Mouse (Mus musculus) ES-E14 (cell line): ENCODE measurements around the gene Prickle4. TPM values are rescaled to one million over a fixed set of nuclear protein-coding genes. Genes with fewer than 3 reads are reported as not detected.
A peak's percentile ranks its signal among the peaks of the same experiment; 100 is the strongest.

Source experiments
- DNase-seq: peaks from one replicate; pipeline ENCODE4 v3.0.0-alpha.2; 2013; ENCODE audit warnings: low read depth, low spot score
- H3K27ac ChIP-seq: 2 replicates; pipeline ENCODE4 v1.5.1; 2012; ENCODE audit warnings: low read depth, mild to moderate bottlenecking, low read length, moderate library complexity, mixed read lengths; ENCODE audit not compliant: poor library complexity, insufficient read depth, severe bottlenecking
- H3K36me3 ChIP-seq: 2 replicates; pipeline ENCODE4 v1.6.1; 2012; ENCODE audit warnings: mild to moderate bottlenecking, low read length, moderate library complexity, mixed read lengths; ENCODE audit not compliant: control insufficient read depth, poor library complexity, insufficient read depth, severe bottlenecking
- H3K4me1 ChIP-seq, 2 experiments: fragments of 150-350 bp in 1 of 2; sonication (generic) in 1 of 2; 2 replicates each; pipeline ENCODE4 v1.6.1; 2012; ENCODE audit warnings: low read length in 2 of 2, mild to moderate bottlenecking in 1 of 2, mixed read lengths in 1 of 2; ENCODE audit not compliant: control insufficient read depth in 2 of 2, insufficient read depth in 2 of 2, poor library complexity in 1 of 2
- H3K4me3 ChIP-seq, 2 experiments: fragments of 150-350 bp in 1 of 2; sonication (generic) in 1 of 2; 2 replicates each; pipeline ENCODE4 v1.5.1; 2012; ENCODE audit warnings: low read length in 2 of 2, low read depth in 1 of 2, mild to moderate bottlenecking in 1 of 2, mixed read lengths in 1 of 2; ENCODE audit not compliant: insufficient read depth in 1 of 2, poor library complexity in 1 of 2, severe bottlenecking in 1 of 2
- H3K9ac ChIP-seq: 2 replicates; pipeline ENCODE4 v1.6.1; 2012; ENCODE audit warnings: low read depth, mild to moderate bottlenecking, low read length, mixed read lengths; ENCODE audit not compliant: poor library complexity, insufficient read depth, severe bottlenecking
- H3K9me3 ChIP-seq: fragments of 150-350 bp; sonication (generic); 2 replicates; pipeline ENCODE4 v1.6.1; 2012; ENCODE audit warnings: low read depth, mild to moderate bottlenecking, low read length; ENCODE audit not compliant: control insufficient read depth, insufficient read depth
- CHD2 ChIP-seq: IDR thresholded peaks from 2 replicates; pipeline ENCODE4 v1.6.1; 2014; ENCODE audit warnings: mild to moderate bottlenecking, low read depth, low read length, inconsistent platforms
- HCFC1 ChIP-seq: IDR thresholded peaks from 2 replicates; pipeline ENCODE4 v1.6.1; 2012; ENCODE audit warnings: low read length, inconsistent platforms, borderline replicate concordance; ENCODE audit not compliant: insufficient read depth
- MAFK ChIP-seq: IDR thresholded peaks from 2 replicates; pipeline ENCODE4 v1.6.1; 2014; ENCODE audit warnings: mild to moderate bottlenecking, low read depth, low read length, inconsistent platforms; ENCODE audit not compliant: insufficient read depth
- ZC3H11A ChIP-seq: IDR thresholded peaks from 2 replicates; pipeline ENCODE4 v1.6.1; 2012; ENCODE audit warnings: low read depth, mild to moderate bottlenecking, inconsistent platforms, low read length, borderline replicate concordance
- ZNF384 ChIP-seq: IDR thresholded peaks from 2 replicates; pipeline ENCODE4 v1.6.1; 2012; ENCODE audit warnings: low read depth, low read length, inconsistent platforms
- in situ Hi-C, 2 experiments: fragments of 600-800 bp; cut with MboI; formaldehyde crosslinking; loops; one replicate each; pipeline ENCODE4 v1.15.1; 2025; ENCODE audit warnings: low sequenced_read_pairs in 2 of 2, inconsistent platforms in 1 of 2; ENCODE audit not compliant: unreplicated experiment in 2 of 2
- total RNA-seq: library from RNA; depleted of rRNA; stranded (reverse); fragments of 300-350 nt; gene quantifications from 2 replicates; pipeline ENCODE4 v1.2.3, GENCODE M21; 2012

Gene Prickle4
- total RNA-seq, 1 experiment, result 0.71 TPM

DNA sequence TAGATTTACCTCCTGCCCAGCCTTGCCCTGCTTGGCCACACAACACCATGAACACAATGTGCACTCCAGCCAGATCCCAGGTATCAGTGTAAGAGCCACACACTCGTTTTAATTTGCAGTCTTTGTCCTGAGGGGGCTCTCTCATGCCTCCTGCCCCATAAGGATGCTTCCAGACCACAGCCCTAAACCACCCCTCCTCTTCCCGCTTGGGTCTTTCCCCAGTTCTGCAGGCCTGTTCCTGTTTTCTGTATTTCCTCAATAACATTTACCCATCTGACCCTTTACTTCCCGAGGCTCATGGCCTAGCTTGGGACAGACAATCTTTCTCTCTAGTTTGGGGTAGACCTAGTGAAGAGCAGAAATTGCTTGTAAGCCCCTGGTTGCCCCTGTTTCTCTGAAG lies 20.5 kb upstream of the Prickle4 start:
- Histone ChIP-seq H3K9me3 (no peaks in the 10 kb centered on the region), H3K4me1 (peaks cover 13 to 35% of the 10 kb centered on the region in 2 experiments), H3K4me3 (no peak overlapping the region), H3K9ac (no peak overlapping the region), H3K36me3 (no peaks in the 10 kb centered on the region), H3K27ac (no peak overlapping the region)
- TF ChIP-seq MAFK (no peak), HCFC1 (no peak), ZNF384 (no peak), ZC3H11A (no peak), CHD2 (no peak)
- in situ Hi-C loops, result no loop called here
- DNase-seq, result no peak

DNA sequence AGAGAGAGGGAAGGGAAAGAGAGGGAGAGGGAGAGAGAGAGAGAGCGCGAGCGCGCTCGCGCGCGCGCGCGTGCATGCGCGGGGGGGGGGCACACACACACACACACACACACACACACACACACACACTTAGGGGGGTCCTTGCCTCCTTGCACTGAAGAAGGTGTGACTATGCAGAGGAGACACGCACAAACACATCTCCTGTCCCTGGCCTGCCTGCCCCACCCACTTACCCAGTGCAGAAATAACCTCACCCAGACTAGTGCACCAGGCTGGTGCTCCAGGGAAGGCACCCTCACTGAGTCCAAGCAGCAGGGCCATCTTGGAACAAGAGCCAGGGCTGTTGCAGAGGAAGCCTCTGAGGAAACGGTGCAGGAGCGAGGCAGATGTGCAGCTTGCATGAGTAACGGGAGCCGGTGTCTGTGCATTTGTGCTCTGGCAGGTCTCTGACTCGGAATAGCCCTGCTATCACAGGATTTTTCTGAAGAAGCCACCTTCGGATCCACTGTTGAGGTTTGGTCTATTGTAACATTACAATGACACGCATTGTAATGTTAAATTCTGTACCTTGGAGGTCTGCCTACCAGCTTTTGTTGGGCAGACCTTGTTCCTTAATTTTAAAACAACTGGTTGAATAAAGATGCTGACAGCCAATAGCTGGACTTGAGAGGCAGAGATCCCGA lies 18.5 kb upstream of the Prickle4 start:
- H3K4me1 ChIP-seq, result peaks cover 16 to 43% of the 10 kb centered on the region in 2 experiments
- H3K4me3 ChIP-seq, result peak overlapping the region; percentile 53
- no peaks in the 10 kb centered on the region for H3K9me3 ChIP-seq
- no peaks in the 10 kb centered on the region for H3K36me3 ChIP-seq
- no peak for TF ChIP-seq HCFC1
- no peak for TF ChIP-seq CHD2
- no peak for TF ChIP-seq MAFK
- no peak for TF ChIP-seq ZNF384
- TF ChIP-seq ZC3H11A, result no peak
- in situ Hi-C loops, result no loop called here
- H3K9ac ChIP-seq, result no peak overlapping the region
- no peak for DNase-seq
- H3K27ac ChIP-seq, result peak overlapping the region; percentile 81

DNA sequence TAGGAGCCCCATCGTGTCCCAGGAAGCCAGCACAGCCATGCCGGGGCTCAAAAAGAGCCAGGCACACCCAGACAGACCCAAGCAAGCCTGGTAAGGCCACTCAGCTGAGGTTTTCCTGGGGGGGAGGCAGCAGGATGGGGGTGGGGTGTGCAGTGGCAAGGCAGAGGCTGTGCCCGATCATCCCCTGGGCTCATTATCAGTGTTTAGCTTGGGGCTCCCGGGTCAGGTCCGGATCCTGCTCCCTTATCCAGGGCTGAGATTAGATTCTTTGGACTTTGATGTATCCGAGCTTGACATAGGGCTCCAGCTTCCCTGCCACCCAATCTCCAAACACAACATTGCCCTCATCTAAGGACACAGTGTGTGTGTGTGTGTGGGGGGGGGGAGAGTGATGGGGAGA lies 17.3 kb upstream of the Prickle4 start:
- in situ Hi-C loops, result no loop called here
- no peak for TF ChIP-seq HCFC1
- no peak for DNase-seq
- Histone ChIP-seq H3K4me1 (peaks cover 16 to 52% of the 10 kb centered on the region in 2 experiments), H3K4me3 (peak overlapping the region in 1 of 2 experiments; percentile 17; a peak in 1 of 4 replicates), H3K27ac (peak overlapping the region; percentile 36; the same call in 1 of the 2 replicates), H3K9ac (peak overlapping the region; percentile 40; the same call in 1 of the 2 replicates), H3K36me3 (no peaks in the 10 kb centered on the region), H3K9me3 (no peaks in the 10 kb centered on the region)

DNA sequence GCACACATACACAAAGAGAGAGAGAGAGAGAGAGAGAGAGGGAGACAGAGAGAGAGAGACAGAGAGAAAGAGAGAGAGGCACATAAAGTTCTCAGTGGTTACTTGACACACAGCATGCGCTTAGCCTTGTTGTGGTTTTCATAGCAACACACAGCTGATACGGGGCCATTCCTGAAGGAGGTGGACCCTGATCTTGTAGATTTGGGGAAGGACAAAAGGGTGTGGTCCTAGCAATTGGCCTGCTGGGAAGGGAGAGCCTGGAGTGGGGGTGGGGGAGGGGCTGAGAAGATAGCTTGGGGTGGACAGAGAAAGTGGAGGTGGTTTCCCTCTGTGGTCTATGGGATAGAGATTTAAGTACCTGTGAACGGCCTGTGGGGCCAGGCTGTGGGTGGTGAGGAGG lies 15.5 kb upstream of the Prickle4 start:
- in situ Hi-C loops, result no loop called here
- no peaks in the 10 kb centered on the region; the same call in 1 of the 2 replicates for H3K36me3 ChIP-seq
- peak overlapping the region; percentile 79 for H3K27ac ChIP-seq
- TF ChIP-seq HCFC1 (no peak), ZNF384 (no peak), CHD2 (no peak), MAFK (no peak), ZC3H11A (no peak)
- peak overlapping the region; percentile 13 to 16; a peak in 1 of 4 replicates for H3K4me3 ChIP-seq
- no peaks in the 10 kb centered on the region for H3K9me3 ChIP-seq
- no peak for DNase-seq
- H3K9ac ChIP-seq, result no peak overlapping the region; the same call in 1 of the 2 replicates
- H3K4me1 ChIP-seq, result peaks cover 16 to 52% of the 10 kb centered on the region in 2 experiments

DNA sequence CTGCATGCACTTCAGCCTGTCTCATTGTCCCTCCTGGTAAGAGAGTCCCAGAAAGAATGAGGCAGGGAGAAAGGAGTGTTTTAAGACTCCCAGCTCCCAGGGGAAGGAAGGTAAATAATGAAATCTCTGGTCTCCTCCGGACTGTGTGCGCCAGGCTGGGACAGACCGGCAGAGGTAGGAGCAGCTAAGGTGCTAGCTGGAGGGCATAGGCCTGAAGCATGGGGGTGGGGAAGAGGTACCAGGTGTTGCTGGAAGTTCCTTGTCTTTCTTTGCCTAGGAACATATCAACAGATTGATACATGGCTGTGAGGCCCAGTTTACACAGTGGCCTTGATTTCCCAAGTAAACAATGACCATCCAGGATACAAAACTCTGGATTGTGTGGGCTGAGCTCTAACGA lies 14.4 kb upstream of the Prickle4 start:
- TF ChIP-seq HCFC1 (no peak), ZC3H11A (no peak), MAFK (no peak), ZNF384 (no peak), CHD2 (no peak)
- Histone ChIP-seq H3K4me1 (peaks cover 14 to 49% of the 10 kb centered on the region in 2 experiments), H3K27ac (no peak overlapping the region), H3K4me3 (no peak overlapping the region), H3K9me3 (no peaks in the 10 kb centered on the region), H3K9ac (peak overlapping the region; percentile 4; the same call in 1 of the 2 replicates), H3K36me3 (no peaks in the 10 kb centered on the region; the same call in 1 of the 2 replicates)
- in situ Hi-C loops, result no loop called here
- DNase-seq, result no peak
